Mouse (Mus musculus): ENCODE results near the gene Tarbp2. TPM values are rescaled to one million over a fixed set of nuclear protein-coding genes. Genes with fewer than 3 reads are reported as not detected.

Gene Tarbp2
- 68.5 and 79.0 TPM in 2 replicates for polyA plus RNA-seq (2014; fragmentation: Nextera tagmentation; extraction: Ambion mirVana)

GRCm38 (mm10) chr15:102517976-102518858 lies at the start of gene Tarbp2:
TSS of gene Tarbp2 (plus strand) at chr15:102518192.
- Histone ChIP-seq H3K27ac (replicated peaks; ENCODE audit: low read depth, low read length) (peak within 1 kb of the TSS; percentile 98), H3K27me3 (replicated peaks; ENCODE audit: control insufficient read depth, insufficient read depth, low read length) (no peaks in the 10 kb centered on the region), H3K36me3 (ENCODE audit: control insufficient read depth, insufficient read depth, low read length) (peaks cover 25% of the 10 kb centered on the region), H3K9ac (ENCODE audit: low read depth, low read length) (peak within 1 kb of the TSS; percentile 81), H3K4me2 (ENCODE audit: low read depth, low read length) (peak within 1 kb of the TSS; percentile 67), H3K4me3 (ENCODE audit: low read depth, low read length) (peak within 1 kb of the TSS; percentile 68), H3K4me1 (ENCODE audit: control insufficient read depth, insufficient read depth, low read length) (peaks cover 18% of the 10 kb centered on the region), H3K9me3 (ENCODE audit: control insufficient read depth, low read length) (no peaks in the 10 kb centered on the region)
- ATAC-seq (ENCODE audit: low read depth) = peak; percentile 93
- WGBS = under 1% methylated on average over 38 of the region's 60 CpGs
- DNase-seq (ENCODE audit: low spot score) = peak; percentile 100

- DNase-seq (ENCODE audit: low spot score) (no peak), ATAC-seq (ENCODE audit: low read depth) (no peak)
- Histone ChIP-seq H3K9ac (ENCODE audit: low read depth, low read length) (no peak overlapping the region), H3K4me3 (ENCODE audit: low read depth, low read length) (no peak overlapping the region), H3K9me3 (ENCODE audit: control insufficient read depth, low read length) (no peaks in the 10 kb centered on the region), H3K36me3 (ENCODE audit: control insufficient read depth, insufficient read depth, low read length) (peaks cover 9% of the 10 kb centered on the region), H3K27me3 (replicated peaks; ENCODE audit: control insufficient read depth, insufficient read depth, low read length) (no peaks in the 10 kb centered on the region), H3K27ac (replicated peaks; ENCODE audit: low read depth, low read length) (no peak overlapping the region), H3K4me1 (ENCODE audit: control insufficient read depth, insufficient read depth, low read length) (peaks cover 15% of the 10 kb centered on the region), H3K4me2 (ENCODE audit: low read depth, low read length) (no peak overlapping the region)
- 94% methylated on average over 9 of the region's 9 CpGs for WGBS
Measured at GRCm38 (mm10) chr15:102468675-102469370, 49.2 kb upstream of the Tarbp2 start.

DNA sequence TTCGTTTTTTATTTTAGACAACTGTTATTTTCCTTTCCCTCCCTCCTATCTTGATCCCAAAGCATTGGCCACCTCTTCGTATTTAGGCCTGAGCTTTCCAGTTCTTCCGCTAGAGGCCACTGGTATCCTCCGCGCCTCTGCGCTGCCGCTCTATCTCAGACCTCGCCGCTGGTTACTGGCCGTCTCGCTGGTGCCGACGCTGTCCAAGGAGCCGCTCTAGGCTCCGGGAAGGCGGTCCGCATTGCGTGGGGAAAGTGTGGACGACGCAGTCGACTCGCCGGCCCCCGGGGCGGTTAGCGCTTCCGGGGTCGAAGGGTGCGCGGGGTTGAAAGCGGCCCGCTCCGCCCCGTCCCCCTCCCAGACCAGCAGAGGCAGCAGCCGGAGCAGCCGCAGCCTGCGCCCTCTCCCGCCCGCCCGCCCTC lies 47.8 kb upstream of the Tarbp2 start, which contains the start of gene Pcbp2:
Pcbp2 (plus strand) TSS at position 357 of the 422 bp plus-strand sequence.
- peak within 1 kb of the TSS; percentile 75 for H3K4me2 ChIP-seq (ENCODE audit: low read depth, low read length)
- H3K27me3 ChIP-seq (replicated peaks; ENCODE audit: control insufficient read depth, insufficient read depth, low read length) = no peaks in the 10 kb centered on the region
- peak within 1 kb of the TSS; percentile 93 for H3K27ac ChIP-seq (replicated peaks; ENCODE audit: low read depth, low read length)
- H3K9me3 ChIP-seq (ENCODE audit: control insufficient read depth, low read length) = no peaks in the 10 kb centered on the region
- peaks cover 15% of the 10 kb centered on the region for H3K4me1 ChIP-seq (ENCODE audit: control insufficient read depth, insufficient read depth, low read length)
- peak within 1 kb of the TSS; percentile 82 for H3K9ac ChIP-seq (ENCODE audit: low read depth, low read length)
- H3K4me3 ChIP-seq (ENCODE audit: low read depth, low read length) = peak within 1 kb of the TSS; percentile 58
- under 1% methylated on average over 24 of the region's 40 CpGs for WGBS
- H3K36me3 ChIP-seq (ENCODE audit: control insufficient read depth, insufficient read depth, low read length) = peaks cover 22% of the 10 kb centered on the region
- DNase-seq (ENCODE audit: low spot score) = peak; percentile 99
- peak; percentile 99 for ATAC-seq (ENCODE audit: low read depth)

- Histone ChIP-seq H3K9ac (ENCODE audit: low read depth, low read length) (peak overlapping the region; percentile 82), H3K36me3 (ENCODE audit: control insufficient read depth, insufficient read depth, low read length) (peaks cover 28% of the 10 kb centered on the region), H3K9me3 (ENCODE audit: control insufficient read depth, low read length) (no peaks in the 10 kb centered on the region), H3K4me3 (ENCODE audit: low read depth, low read length) (peak overlapping the region; percentile 58), H3K4me2 (ENCODE audit: low read depth, low read length) (peak overlapping the region; percentile 75), H3K27me3 (replicated peaks; ENCODE audit: control insufficient read depth, insufficient read depth, low read length) (no peaks in the 10 kb centered on the region), H3K27ac (replicated peaks; ENCODE audit: low read depth, low read length) (peak overlapping the region; percentile 93), H3K4me1 (ENCODE audit: control insufficient read depth, insufficient read depth, low read length) (peaks cover 15% of the 10 kb centered on the region)
- ATAC-seq (ENCODE audit: low read depth) (peak; percentile 64), DNase-seq (ENCODE audit: low spot score) (peak; percentile 89)
- WGBS = 0% methylated on average over 19 of the region's 67 CpGs
Measured at GRCm38 (mm10) chr15:102470605-102471294, 47.2 kb upstream of the Tarbp2 start.

DNA sequence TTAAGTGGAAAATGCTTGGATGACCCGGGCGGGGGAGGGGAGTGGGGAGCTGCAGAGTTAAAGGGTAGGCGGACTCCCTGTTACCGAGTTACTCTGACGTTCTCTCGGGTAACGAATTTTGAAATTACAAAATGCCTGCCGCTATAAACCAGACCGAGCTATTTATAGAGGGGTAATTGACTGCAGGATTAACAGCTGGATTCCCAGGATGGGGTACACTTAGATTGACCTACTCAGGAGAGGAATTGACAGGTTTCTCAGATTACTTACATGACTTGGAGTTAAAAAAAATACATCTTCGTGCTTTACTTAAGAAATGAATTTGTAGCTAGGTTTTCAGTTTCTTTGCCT lies 46.7 kb upstream of the Tarbp2 start:
- Histone ChIP-seq H3K27me3 (replicated peaks; ENCODE audit: control insufficient read depth, insufficient read depth, low read length) (no peaks in the 10 kb centered on the region), H3K27ac (replicated peaks; ENCODE audit: low read depth, low read length) (peak overlapping the region; percentile 93), H3K9me3 (ENCODE audit: control insufficient read depth, low read length) (no peaks in the 10 kb centered on the region), H3K4me2 (ENCODE audit: low read depth, low read length) (peak overlapping the region; percentile 75), H3K36me3 (ENCODE audit: control insufficient read depth, insufficient read depth, low read length) (peaks cover 33% of the 10 kb centered on the region), H3K4me1 (ENCODE audit: control insufficient read depth, insufficient read depth, low read length) (peaks cover 15% of the 10 kb centered on the region), H3K9ac (ENCODE audit: low read depth, low read length) (peak overlapping the region; percentile 82), H3K4me3 (ENCODE audit: low read depth, low read length) (peak overlapping the region; percentile 58)
- WGBS = 0% methylated on average over 10 of the region's 10 CpGs
- no peak for DNase-seq (ENCODE audit: low spot score)
- no peak for ATAC-seq (ENCODE audit: low read depth)

GRCm38 (mm10) chr15:102471727-102472126 lies 46.3 kb upstream of the Tarbp2 start:
- H3K4me2 ChIP-seq (ENCODE audit: low read depth, low read length) = peak overlapping the region; percentile 75
- H3K9me3 ChIP-seq (ENCODE audit: control insufficient read depth, low read length) = no peaks in the 10 kb centered on the region
- H3K27ac ChIP-seq (replicated peaks; ENCODE audit: low read depth, low read length) = no peak overlapping the region
- H3K4me3 ChIP-seq (ENCODE audit: low read depth, low read length) = peak overlapping the region; percentile 58
- H3K4me1 ChIP-seq (ENCODE audit: control insufficient read depth, insufficient read depth, low read length) = peaks cover 15% of the 10 kb centered on the region
- H3K27me3 ChIP-seq (replicated peaks; ENCODE audit: control insufficient read depth, insufficient read depth, low read length) = no peaks in the 10 kb centered on the region
- no peak for ATAC-seq (ENCODE audit: low read depth)
- H3K36me3 ChIP-seq (ENCODE audit: control insufficient read depth, insufficient read depth, low read length) = peaks cover 38% of the 10 kb centered on the region
- peak overlapping the region; percentile 82 for H3K9ac ChIP-seq (ENCODE audit: low read depth, low read length)
- no peak for DNase-seq (ENCODE audit: low spot score)

DNA sequence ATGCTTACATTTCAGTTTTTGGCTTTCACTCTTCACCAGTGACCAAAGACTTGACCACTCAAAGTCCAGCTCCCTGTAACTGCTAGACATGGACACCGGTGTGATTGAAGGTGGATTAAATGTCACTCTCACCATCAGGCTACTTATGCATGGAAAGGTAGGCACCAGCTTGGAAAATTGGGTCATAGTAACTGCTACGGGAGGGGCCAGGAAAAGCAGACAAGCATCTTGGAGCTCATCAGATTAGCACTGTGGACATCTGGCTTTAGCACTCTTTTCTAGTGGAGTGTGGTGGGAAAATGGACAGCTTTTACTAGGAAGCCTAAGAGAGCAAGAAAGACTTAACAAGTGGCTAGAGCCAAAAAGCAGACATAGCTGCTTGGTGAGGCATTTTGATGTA lies 44.7 kb upstream of the Tarbp2 start:
- WGBS = 63% methylated on average over 2 of the region's 2 CpGs
- no peak overlapping the region for H3K4me3 ChIP-seq (ENCODE audit: low read depth, low read length)
- ATAC-seq (ENCODE audit: low read depth) (no peak), DNase-seq (ENCODE audit: low spot score) (no peak)
- peak overlapping the region; percentile 75; the same call in 1 of the 2 replicates for H3K4me2 ChIP-seq (ENCODE audit: low read depth, low read length)
- H3K36me3 ChIP-seq (ENCODE audit: control insufficient read depth, insufficient read depth, low read length) = peaks cover 53% of the 10 kb centered on the region
- no peaks in the 10 kb centered on the region for H3K27me3 ChIP-seq (replicated peaks; ENCODE audit: control insufficient read depth, insufficient read depth, low read length)
- no peak overlapping the region for H3K9ac ChIP-seq (ENCODE audit: low read depth, low read length)
- no peak overlapping the region for H3K27ac ChIP-seq (replicated peaks; ENCODE audit: low read depth, low read length)
- no peaks in the 10 kb centered on the region for H3K9me3 ChIP-seq (ENCODE audit: control insufficient read depth, low read length)
- H3K4me1 ChIP-seq (ENCODE audit: control insufficient read depth, insufficient read depth, low read length) = peaks cover 15% of the 10 kb centered on the region

GRCm38 (mm10) chr15:102474520-102474919 lies 43.5 kb upstream of the Tarbp2 start:
- H3K36me3 ChIP-seq (ENCODE audit: control insufficient read depth, insufficient read depth, low read length) = peaks cover 64% of the 10 kb centered on the region
- ATAC-seq (ENCODE audit: low read depth) (no peak), DNase-seq (ENCODE audit: low spot score) (no peak)
- H3K4me3 ChIP-seq (ENCODE audit: low read depth, low read length) = no peak overlapping the region
- peaks cover 15% of the 10 kb centered on the region for H3K4me1 ChIP-seq (ENCODE audit: control insufficient read depth, insufficient read depth, low read length)
- H3K9ac ChIP-seq (ENCODE audit: low read depth, low read length) = no peak overlapping the region
- H3K27ac ChIP-seq (replicated peaks; ENCODE audit: low read depth, low read length) = no peak overlapping the region
- 95% methylated on average over 2 of the region's 2 CpGs for WGBS
- no peaks in the 10 kb centered on the region for H3K9me3 ChIP-seq (ENCODE audit: control insufficient read depth, low read length)
- no peak overlapping the region for H3K4me2 ChIP-seq (ENCODE audit: low read depth, low read length)
- no peaks in the 10 kb centered on the region for H3K27me3 ChIP-seq (replicated peaks; ENCODE audit: control insufficient read depth, insufficient read depth, low read length)
